Mouse (Mus musculus) liver, adult 2 months (tissue): ENCODE results near the gene Sh3bgr.

ENCODE experiments used
- CTCF ChIP-seq: fragments of 200-500 bp; IDR thresholded peaks from 2 replicates; pipeline ENCODE4 v1.5.1; 2011; ENCODE audit warnings: low read depth, low read length, control low read depth
- POLR2A ChIP-seq: fragments of 200-500 bp; IDR thresholded peaks from 2 replicates; pipeline ENCODE4 v1.6.1; 2011; ENCODE audit warnings: low read length, control low read depth; ENCODE audit not compliant: insufficient read depth; ENCODE audit errors: extremely low read depth

- TF ChIP-seq CTCF: no peak
- TF ChIP-seq POLR2A: no peak
Observed at GRCm38 (mm10) chr16:96156019-96156418, 44.2 kb upstream of the Sh3bgr start.
